Mouse (Mus musculus): ENCODE data around the gene Gm20509. TPM values are rescaled to one million over a fixed set of nuclear protein-coding genes. Genes with fewer than 3 reads are reported as not detected.

The Gm20509 gene
- total and polyA plus RNA-seq, 3 experiments: not detected

DNA sequence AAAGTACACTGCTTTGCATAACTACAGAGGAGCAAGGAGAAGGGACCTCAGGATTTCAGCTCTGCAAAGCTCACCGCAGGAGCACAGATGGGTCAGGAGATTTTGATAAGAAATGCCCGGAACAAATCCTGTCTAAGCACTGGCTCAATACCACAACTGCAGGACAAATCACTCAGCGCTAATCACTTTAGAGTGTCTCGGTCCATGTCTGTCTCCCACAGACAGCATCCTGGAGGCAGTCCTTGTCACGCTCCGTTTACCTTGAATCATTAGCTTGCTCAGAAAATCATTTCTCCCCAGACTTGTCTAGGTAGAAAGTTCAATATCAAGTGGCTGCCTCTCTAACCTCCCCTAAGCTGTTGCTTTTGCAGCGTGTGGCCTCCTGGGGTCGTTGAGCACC is 27.6 kb downstream of the Gm20509 start:
- peaks cover 42 to 79% of the 10 kb centered on the region in 2 experiments for H3K36me3 ChIP-seq (replicated peaks in 1 of 2; ENCODE audit: control insufficient read depth in 1 of 2, insufficient read depth in 1 of 2, low read length in 1 of 2)
- no peak overlapping the region for H3K27ac ChIP-seq (ENCODE audit: insufficient read depth, low read depth)
- no peak overlapping the region for H3K9ac ChIP-seq (ENCODE audit: insufficient read depth, low read depth)
- TF ChIP-seq NELFE (IDR thresholded peaks at IDR 0.05; ENCODE audit: low read depth, low read length): no peak
- TF ChIP-seq JUND (conservative IDR thresholded peaks at IDR 0.05; ENCODE audit: low read depth, low read length): no peak
- TF ChIP-seq PAX5 (IDR thresholded peaks at IDR 0.05; ENCODE audit: low read length): no peak
- no peak for TF ChIP-seq ZC3H11A (IDR thresholded peaks at IDR 0.05; ENCODE audit: low read depth, low read length)
- TF ChIP-seq IRF4 (IDR thresholded peaks at IDR 0.05; ENCODE audit: low read depth, low read length): no peak
- TF ChIP-seq BHLHE40 (IDR thresholded peaks at IDR 0.05; ENCODE audit: low read depth, low read length): no peak
- no peak for TF ChIP-seq ELF1 (IDR thresholded peaks at IDR 0.05; ENCODE audit: low read depth, low read length)
- no peak for TF ChIP-seq JUN (IDR thresholded peaks at IDR 0.05; ENCODE audit: insufficient read depth, low read depth, low read length)
- TF ChIP-seq CTCF (conservative IDR thresholded peaks at IDR 0.05 in 1 of 2, IDR thresholded peaks at IDR 0.05 in 1 of 2; ENCODE audit: low read depth in 2 of 2, low read length in 2 of 2): no peak
- no peak for TF ChIP-seq TCF12 (IDR thresholded peaks at IDR 0.05; ENCODE audit: low read depth, low read length)
- no peak for TF ChIP-seq GABPA (IDR thresholded peaks at IDR 0.05; ENCODE audit: insufficient replicate concordance, low read depth, low read length)
- no peak for TF ChIP-seq ETS1 (conservative IDR thresholded peaks at IDR 0.05; ENCODE audit: low read depth, low read length)
- no peak for TF ChIP-seq MAZ (IDR thresholded peaks at IDR 0.05; ENCODE audit: low read depth, low read length)
- no peak for TF ChIP-seq NRF1 (IDR thresholded peaks at IDR 0.05; ENCODE audit: low read depth, low read length)
- no peak for TF ChIP-seq MEF2A (IDR thresholded peaks at IDR 0.05; ENCODE audit: borderline replicate concordance, low read depth, low read length)
- TF ChIP-seq USF2 (conservative IDR thresholded peaks at IDR 0.05; ENCODE audit: low read depth, low read length): no peak
- no peaks in the 10 kb centered on the region for H3K9me3 ChIP-seq (replicated peaks; ENCODE audit: low read length)
- no peaks in the 10 kb centered on the region for H3K27me3 ChIP-seq (replicated peaks)
- dilution Hi-C loops (cut with MboI; ENCODE audit: extremely low pct_ligation_motif_present, extremely low pct_unique_long_range_greater_than_20kb, low sequenced_read_pairs): no loop called here
- H3K4me2 ChIP-seq (ENCODE audit: insufficient read depth, low read depth, poor library complexity, severe bottlenecking): no peak overlapping the region
- H3K4me1 ChIP-seq (ENCODE audit: control insufficient read depth in 1 of 2, insufficient read depth in 2 of 2): no peaks in the 10 kb centered on the region
- no peak for DNase-seq (ENCODE audit: extremely low read depth)
- in situ Hi-C loops (cut with MboI; ENCODE audit: low pct_ligation_motif_present, low pct_unique_long_range_greater_than_20kb, low sequenced_read_pairs): no loop called here
- no peak overlapping the region for H3K4me3 ChIP-seq (replicated peaks in 1 of 3; ENCODE audit: low read depth in 2 of 3, low read length in 2 of 3, poor library complexity in 1 of 3)
- no peaks in the 10 kb centered on the region for H3K79me2 ChIP-seq (replicated peaks; ENCODE audit: control insufficient read depth, extremely low read depth, insufficient read depth, poor library complexity, severe bottlenecking)

DNA sequence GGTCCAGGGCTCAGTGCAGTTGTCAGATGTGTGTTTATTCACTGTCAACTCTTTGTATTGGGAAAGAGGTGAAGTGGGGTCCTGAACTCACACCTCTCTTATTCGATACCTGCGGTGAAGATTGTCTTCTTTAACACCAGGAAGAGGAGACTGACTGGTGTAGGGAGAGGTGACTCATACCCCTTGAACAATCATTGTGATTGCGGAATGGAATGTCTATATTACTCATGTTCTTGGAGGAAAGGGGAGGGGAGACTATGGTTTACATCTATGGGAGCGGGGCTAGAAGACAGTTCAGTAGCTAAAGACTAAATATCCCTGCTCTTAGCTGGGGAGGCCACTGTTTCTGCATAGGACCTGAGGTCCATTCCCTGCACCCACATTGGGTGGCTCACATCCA is 28.3 kb downstream of the Gm20509 start:
- Histone ChIP-seq H3K27me3 (replicated peaks) (no peaks in the 10 kb centered on the region), H3K9me3 (replicated peaks; ENCODE audit: low read length) (no peaks in the 10 kb centered on the region), H3K4me2 (ENCODE audit: insufficient read depth, low read depth, poor library complexity, severe bottlenecking) (no peak overlapping the region), H3K36me3 (replicated peaks in 1 of 2; ENCODE audit: control insufficient read depth in 1 of 2, insufficient read depth in 1 of 2, low read length in 1 of 2) (peaks cover 35 to 72% of the 10 kb centered on the region in 2 experiments), H3K9ac (ENCODE audit: insufficient read depth, low read depth) (no peak overlapping the region), H3K4me3 (replicated peaks in 1 of 3; ENCODE audit: low read depth in 2 of 3, low read length in 2 of 3, poor library complexity in 1 of 3) (no peak overlapping the region), H3K79me2 (replicated peaks; ENCODE audit: control insufficient read depth, extremely low read depth, insufficient read depth, poor library complexity, severe bottlenecking) (no peaks in the 10 kb centered on the region), H3K4me1 (ENCODE audit: control insufficient read depth in 1 of 2, insufficient read depth in 2 of 2) (no peaks in the 10 kb centered on the region), H3K27ac (ENCODE audit: insufficient read depth, low read depth) (no peak overlapping the region)
- DNase-seq (ENCODE audit: extremely low read depth): no peak
- in situ Hi-C loops (cut with MboI; ENCODE audit: low pct_ligation_motif_present, low pct_unique_long_range_greater_than_20kb, low sequenced_read_pairs) (no loop called here), dilution Hi-C loops (cut with MboI; ENCODE audit: extremely low pct_ligation_motif_present, extremely low pct_unique_long_range_greater_than_20kb, low sequenced_read_pairs) (no loop called here)
- TF ChIP-seq TCF12 (IDR thresholded peaks at IDR 0.05; ENCODE audit: low read depth, low read length): no peak
- no peak for TF ChIP-seq POLR2AphosphoS2 (IDR thresholded peaks at IDR 0.05; ENCODE audit: low read depth, low read length)
- TF ChIP-seq JUND (conservative IDR thresholded peaks at IDR 0.05; ENCODE audit: low read depth, low read length): no peak
- TF ChIP-seq ZKSCAN1 (IDR thresholded peaks at IDR 0.05; ENCODE audit: borderline replicate concordance, low read depth, low read length): no peak
- TF ChIP-seq POLR2A (IDR thresholded peaks at IDR 0.05; ENCODE audit: low read depth, low read length): no peak
- no peak for TF ChIP-seq E2F4 (IDR thresholded peaks at IDR 0.05; ENCODE audit: insufficient replicate concordance, low read depth, low read length)
- TF ChIP-seq GABPA (IDR thresholded peaks at IDR 0.05; ENCODE audit: insufficient replicate concordance, low read depth, low read length): no peak
- no peak for TF ChIP-seq ZMIZ1 (IDR thresholded peaks at IDR 0.05; ENCODE audit: low read depth, low read length)
- TF ChIP-seq NELFE (IDR thresholded peaks at IDR 0.05; ENCODE audit: low read depth, low read length): no peak
